ENCODE assay signal across 12 mouse cellular contexts in the genomic region with DNA sequence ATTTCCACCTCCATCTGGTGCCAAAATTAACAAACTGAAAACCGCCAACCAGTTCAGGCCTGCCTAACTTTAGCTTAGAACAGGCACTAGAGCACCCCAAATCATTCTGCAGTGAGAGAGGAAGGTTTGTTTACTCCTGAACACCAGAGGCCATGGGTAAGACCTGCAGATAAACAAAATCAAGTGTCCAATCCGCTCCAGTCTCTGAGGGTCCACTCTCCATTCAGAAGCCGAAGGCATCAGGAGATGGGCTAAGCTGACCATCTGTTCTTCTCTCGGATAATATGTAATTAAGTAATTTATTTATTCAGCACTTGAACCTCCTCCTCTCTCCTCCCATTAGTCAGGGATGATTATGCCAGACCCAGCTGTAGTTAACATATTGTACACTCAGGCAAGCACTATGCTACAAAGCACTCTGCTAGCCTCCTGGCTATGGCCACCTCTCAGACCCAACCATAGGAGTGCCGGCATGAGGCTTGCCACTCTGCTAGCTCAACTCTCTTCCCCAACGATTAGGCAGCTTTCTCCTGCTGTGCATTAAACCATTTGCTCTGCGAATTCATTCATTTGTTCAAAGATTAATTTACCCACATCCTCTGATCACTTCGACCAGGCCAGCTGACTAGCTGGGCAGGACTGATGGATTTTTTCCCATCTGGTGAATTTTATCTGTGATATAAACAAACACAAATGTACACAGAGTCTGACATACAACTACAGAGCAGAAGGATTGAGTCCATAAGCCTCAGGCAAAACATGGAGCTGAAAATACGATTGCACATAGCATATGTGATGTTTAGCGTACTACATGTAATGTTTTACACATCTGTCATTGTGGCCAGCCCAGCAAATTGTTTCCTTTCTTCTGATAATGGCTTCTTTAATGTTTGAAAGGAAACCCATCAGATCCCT.
DNase-seq lines count a peak whose midpoint lies in the region; ATAC-seq lines count a peak whose summit lies in the region.
"Had no signal": no experiment of that assay in that cellular context is flagged by ENCODE, and none has a peak within 500 bp of the region (broad histone marks: within the 10 kb centered on the region; RNA-seq: fewer than 3 reads in every experiment).

No protein-coding gene starts in this region.

- WGBS in hindbrain, embryonic 12.5 days: 54% methylated on average over 10 of the region's 10 CpGs
- 40% methylated on average over 10 of the region's 10 CpGs for WGBS in midbrain, embryonic 16.5 days

- DNase-seq in embryo, embryonic 10 days (ENCODE audit: low spot score): peak; percentile 5
- no peak for DNase-seq in embryo, embryonic 9.5 days (ENCODE audit: extremely low spot score)
- DNase-seq in ZHBTc4 (ENCODE audit: low read depth, low spot score): peak; percentile 12
- DNase-seq in adrenal gland, adult 8-10 months: no peak
- no peak for DNase-seq in thymus, postnatal 25 days
- DNase-seq in left cerebral cortex, postnatal 14 days (ENCODE audit: low spot score in 2 of 2): no peak
- DNase-seq: kidney, postnatal 10 days had no signal

- no peak overlapping the region for H3K4me2 ChIP-seq in hindbrain, embryonic 12.5 days (replicated peaks)
- H3K4me2 ChIP-seq in midbrain, embryonic 16.5 days (ENCODE audit: low read length): no peak overlapping the region

- H3K27me3 ChIP-seq in hindbrain, embryonic 12.5 days: no peaks in the 10 kb centered on the region
- no peaks in the 10 kb centered on the region for H3K27me3 ChIP-seq in midbrain, embryonic 16.5 days (ENCODE audit: control insufficient read depth, insufficient read depth, low read depth, low read length)

- no peaks in the 10 kb centered on the region for H3K36me3 ChIP-seq in hindbrain, embryonic 12.5 days
- no peaks in the 10 kb centered on the region for H3K36me3 ChIP-seq in midbrain, embryonic 16.5 days (ENCODE audit: control insufficient read depth, insufficient read depth, low read length)
- H3K36me3 ChIP-seq: heart, embryonic 10.5 days had no signal

- no peak overlapping the region for H3K4me3 ChIP-seq in hindbrain, embryonic 12.5 days
- no peak overlapping the region for H3K4me3 ChIP-seq in midbrain, embryonic 16.5 days (ENCODE audit: low read depth, low read length)
- H3K4me3 ChIP-seq: heart, embryonic 10.5 days had no signal

- no peaks in the 10 kb centered on the region for H3K9me3 ChIP-seq in hindbrain, embryonic 12.5 days (replicated peaks)
- H3K9me3 ChIP-seq in midbrain, embryonic 16.5 days (replicated peaks; ENCODE audit: control insufficient read depth, low read length, poor library complexity, severe bottlenecking): no peaks in the 10 kb centered on the region
- H3K9me3 ChIP-seq: heart, embryonic 10.5 days had no signal

- H3K27ac ChIP-seq in hindbrain, embryonic 12.5 days: peak overlapping the region; percentile 62; the same call in 1 of the 2 replicates
- H3K27ac ChIP-seq in midbrain, embryonic 16.5 days (ENCODE audit: low read length): no peak overlapping the region
- H3K27ac ChIP-seq: heart, embryonic 10.5 days; liver, embryonic 14.5 days; macrophage had no signal

- no peak overlapping the region for H3K9ac ChIP-seq in hindbrain, embryonic 12.5 days
- H3K9ac ChIP-seq in midbrain, embryonic 16.5 days (ENCODE audit: low read depth, low read length): no peak overlapping the region
- H3K9ac ChIP-seq: liver, embryonic 14.5 days had no signal

- peak; percentile 98 for ATAC-seq in hindbrain, embryonic 12.5 days (ENCODE audit: low FRiP score)
- 0 out of 2 replicates have a peak, but pooled peaks have one; percentile 51 for ATAC-seq in midbrain, embryonic 16.5 days

- intact Hi-C loops in left cerebral cortex, postnatal 14 days (cut with DNase I): no loop called here

- H3K4me1 ChIP-seq in hindbrain, embryonic 12.5 days: no peaks in the 10 kb centered on the region
- H3K4me1 ChIP-seq in midbrain, embryonic 16.5 days (ENCODE audit: control insufficient read depth, insufficient read depth, low read length): no peaks in the 10 kb centered on the region
- H3K4me1 ChIP-seq: heart, embryonic 10.5 days had no signal

Comparison
In these comparisons a context has a peak if more than half of its experiments do, and no peak if none do; other contexts are left out.
1. DNase-seq: peak in embryo, embryonic 10 days (single experiment) and ZHBTc4 (single experiment); none in embryo, embryonic 9.5 days (single experiment), adrenal gland, adult 8-10 months (single experiment), thymus, postnatal 25 days (single experiment) and left cerebral cortex, postnatal 14 days (0 of 2).